Mouse (Mus musculus) adipocyte (in vitro differentiated cells): ENCODE measurements around the gene Trim12c.
"Not testable (repeated sequence)": the region's sequence is repeated elsewhere in the genome, so short reads cannot be mapped to it uniquely, and the experiment has no call there.

Experiments
- DNase-seq: peaks from one replicate; pipeline ENCODE4 v3.0.0-alpha.2; 2016; ENCODE audit warnings: low spot score

The Trim12c gene

DNA sequence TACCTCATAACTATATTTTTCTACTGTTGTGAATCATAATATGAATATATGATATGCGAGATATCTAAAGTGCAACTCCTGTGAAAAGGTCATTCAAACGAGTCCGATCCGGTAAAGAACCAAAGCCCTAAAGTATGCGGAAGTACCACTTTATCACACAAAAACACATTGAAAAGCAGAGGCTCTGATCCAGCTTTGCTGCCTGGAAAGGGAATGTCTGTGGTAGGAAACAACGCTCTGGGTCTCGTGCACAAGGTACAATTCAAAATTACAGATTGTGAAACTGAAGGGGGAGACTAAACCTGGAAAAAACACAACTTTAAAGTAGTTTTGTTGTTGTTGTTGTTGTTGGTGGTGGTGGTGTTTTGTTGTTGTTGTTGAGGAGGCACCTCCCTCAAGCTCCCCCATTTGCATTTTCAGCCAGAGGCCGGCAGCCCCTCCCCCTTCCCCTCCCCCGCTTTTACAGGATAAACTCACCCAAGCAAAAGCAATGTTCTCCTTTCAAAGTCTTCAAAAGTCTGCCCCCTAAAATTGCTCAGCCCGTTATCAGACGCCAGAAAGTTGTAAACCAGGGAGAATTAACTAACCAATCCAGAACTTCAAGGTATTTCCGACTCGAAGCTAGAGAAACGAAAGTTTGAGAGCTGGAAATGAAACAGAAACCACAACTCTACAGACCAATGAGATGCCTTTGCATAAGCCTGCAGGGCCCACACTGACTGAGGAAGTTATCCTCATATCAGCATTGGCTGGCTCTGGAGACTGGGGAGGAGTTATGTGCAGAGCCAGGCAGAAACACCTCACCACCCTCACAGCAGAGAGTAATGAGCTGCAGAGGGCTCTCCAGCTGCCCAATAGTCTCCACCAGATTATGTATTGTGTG, at the start of gene Trim12c:
Gene Trim12c (minus strand): TSS at position 646 of the 883 bp plus-strand sequence.
- peak; percentile 84 for DNase-seq

DNA sequence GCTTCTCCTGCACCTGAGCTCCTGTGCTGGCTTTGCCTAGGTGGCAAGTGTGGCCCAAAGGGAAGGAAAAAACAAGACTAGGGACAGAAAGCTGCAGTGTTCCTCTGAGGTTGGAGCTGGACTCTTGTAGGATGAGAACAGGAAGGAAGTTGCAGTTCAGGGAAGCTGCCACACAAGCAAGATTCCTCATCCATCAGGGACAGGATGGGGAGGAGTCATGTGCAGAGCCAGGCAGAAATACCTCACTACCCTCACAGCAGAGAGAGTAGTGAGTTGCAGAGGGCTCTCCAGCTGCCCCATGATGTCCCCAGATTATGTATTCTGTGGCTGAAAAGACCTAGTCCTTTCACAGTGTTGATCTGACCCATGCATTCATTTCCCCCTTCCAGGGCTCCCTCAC, 48.0 kb upstream of the Trim12c start:
- no peak for DNase-seq

GRCm38 (mm10) chr7:104400698-104401097, 47.5 kb upstream of the Trim12c start, which contains the start of gene Trim30c:
TSS of gene Trim30c (minus strand) at chr7:104400837.
- DNase-seq = no peak

DNA sequence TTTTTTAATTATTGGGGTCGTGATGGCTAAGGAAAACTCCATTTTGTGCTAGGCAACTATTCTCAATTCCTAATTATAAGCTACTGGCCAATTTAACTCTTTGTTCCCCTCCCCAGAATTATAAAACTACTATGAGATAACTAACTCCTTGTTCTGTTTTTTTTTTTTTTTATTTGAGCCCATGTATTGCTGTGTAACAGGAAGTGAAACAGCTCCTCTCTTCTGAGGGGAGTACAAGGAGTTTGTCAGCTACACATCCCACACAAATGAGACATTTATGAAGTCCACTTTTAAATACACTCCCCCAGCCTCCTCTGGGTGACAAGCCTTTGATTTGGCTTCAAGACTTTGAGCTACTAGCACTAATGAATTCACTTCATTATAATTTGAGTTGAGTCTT, 45.3 kb upstream of the Trim12c start:
- no peak for DNase-seq

- DNase-seq = peak; percentile 7
Observed at GRCm38 (mm10) chr7:104369736-104370414, 16.7 kb upstream of the Trim12c start, which contains the start of gene Trim30b. TSS of gene Trim30b (minus strand) at chr7:104369884.

DNA sequence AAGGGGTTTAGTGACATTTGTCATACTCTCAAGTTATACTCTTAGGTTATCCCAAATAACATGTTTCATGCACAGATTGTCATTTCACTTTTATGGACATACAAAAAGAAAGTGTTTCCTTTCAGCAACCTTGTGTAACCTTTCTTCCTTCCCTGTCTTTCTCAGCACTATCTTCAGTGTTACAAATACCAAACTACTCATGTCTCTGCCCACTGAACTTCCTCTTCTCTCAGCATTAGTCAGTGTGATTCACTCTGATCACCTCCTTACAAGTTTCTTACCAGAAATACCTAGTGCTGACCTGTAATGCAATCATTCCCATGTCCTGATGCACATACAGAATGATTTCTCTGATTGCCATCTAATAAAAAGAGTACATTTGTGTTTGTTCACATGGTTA, 13.2 kb upstream of the Trim12c start:
- no peak for DNase-seq

GRCm38 (mm10) chr7:104353600-104353967, 422 bp upstream of the Trim12c start:
- no peak for DNase-seq

GRCm38 (mm10) chr7:104348043-104348442, 5.1 kb downstream of the Trim12c start:
- DNase-seq = not testable (repeated sequence)

DNA sequence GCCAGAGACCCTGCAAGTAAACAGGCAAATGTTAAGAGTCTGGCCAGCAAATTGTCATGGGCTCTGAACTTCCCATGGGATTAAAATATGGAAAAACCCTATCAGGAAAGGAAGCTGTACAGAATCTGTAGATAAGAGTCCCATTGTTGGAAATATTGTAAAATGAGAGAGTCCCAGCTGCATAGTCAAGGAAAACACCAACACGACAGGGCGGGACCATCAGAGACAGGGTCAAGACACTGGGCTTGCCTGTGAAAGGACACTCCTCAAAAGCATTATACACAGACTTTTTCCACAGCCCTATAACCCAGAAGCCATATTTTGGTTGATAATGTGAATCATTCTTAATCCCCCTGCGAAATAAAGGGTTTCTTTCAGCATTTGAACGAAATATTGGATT, 12.4 kb downstream of the Trim12c start:
- not testable (repeated sequence) for DNase-seq

- not testable (repeated sequence) for DNase-seq
Observed at GRCm38 (mm10) chr7:104335547-104335946, 17.6 kb downstream of the Trim12c start.

DNA sequence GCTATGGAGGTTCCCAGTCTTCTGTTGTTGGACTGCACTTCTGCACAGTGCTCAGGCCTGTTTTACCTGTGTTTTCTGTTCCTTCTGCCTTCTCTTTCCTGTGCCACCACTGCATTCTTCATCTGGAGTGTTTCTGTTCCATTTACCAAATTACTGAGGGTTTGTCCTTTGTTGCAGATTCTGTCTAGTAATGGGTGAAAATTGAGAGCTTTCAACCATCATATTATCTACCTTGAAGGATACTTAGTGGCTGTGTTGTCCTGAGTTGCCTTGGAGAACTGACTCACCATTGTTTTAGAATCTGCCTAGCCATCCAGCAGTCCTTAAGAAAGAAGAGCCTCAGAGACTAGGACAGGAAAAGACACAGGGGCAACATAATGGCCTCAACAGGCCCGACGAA, 24.0 kb downstream of the Trim12c start, which contains the start of gene Trim34b:
Gene Trim34b (plus strand): TSS at position 301 of the 400 bp plus-strand sequence.
- not testable (repeated sequence) for DNase-seq

- DNase-seq = no peak
Observed at GRCm38 (mm10) chr7:104322028-104322427, 31.1 kb downstream of the Trim12c start.

GRCm38 (mm10) chr7:104315369-104316080, 37.6 kb downstream of the Trim12c start, which contains the start of gene Trim12a:
TSS of gene Trim12a (minus strand) at chr7:104315466.
- not testable (repeated sequence) for DNase-seq

DNA sequence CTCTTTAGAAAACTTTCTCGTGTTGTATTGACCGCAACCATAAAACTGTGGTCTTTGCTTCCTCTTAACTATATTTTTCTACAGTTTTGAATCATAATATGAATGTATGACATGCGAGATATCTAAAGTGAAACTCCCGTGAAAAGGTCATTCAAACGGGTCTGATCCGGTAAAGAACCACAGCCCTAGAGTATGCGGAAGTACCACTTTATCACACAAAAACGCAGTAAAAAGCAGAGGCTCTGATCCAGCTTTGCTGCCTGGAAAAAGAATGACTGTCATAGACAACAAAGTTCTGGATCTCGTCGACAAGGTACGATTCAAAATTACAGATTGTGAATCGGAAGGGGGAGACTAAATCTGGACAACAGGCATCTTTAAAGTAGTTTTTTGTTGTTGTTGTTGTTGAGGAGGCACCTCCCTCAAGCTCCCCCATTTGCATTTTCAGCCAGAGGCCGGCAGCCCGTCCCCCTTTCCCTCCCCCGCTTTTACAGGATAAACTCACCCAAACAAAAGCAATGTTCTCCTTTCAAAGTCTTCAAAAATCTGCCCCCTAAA, 38.3 kb downstream of the Trim12c start:
- no peak for DNase-seq

DNA sequence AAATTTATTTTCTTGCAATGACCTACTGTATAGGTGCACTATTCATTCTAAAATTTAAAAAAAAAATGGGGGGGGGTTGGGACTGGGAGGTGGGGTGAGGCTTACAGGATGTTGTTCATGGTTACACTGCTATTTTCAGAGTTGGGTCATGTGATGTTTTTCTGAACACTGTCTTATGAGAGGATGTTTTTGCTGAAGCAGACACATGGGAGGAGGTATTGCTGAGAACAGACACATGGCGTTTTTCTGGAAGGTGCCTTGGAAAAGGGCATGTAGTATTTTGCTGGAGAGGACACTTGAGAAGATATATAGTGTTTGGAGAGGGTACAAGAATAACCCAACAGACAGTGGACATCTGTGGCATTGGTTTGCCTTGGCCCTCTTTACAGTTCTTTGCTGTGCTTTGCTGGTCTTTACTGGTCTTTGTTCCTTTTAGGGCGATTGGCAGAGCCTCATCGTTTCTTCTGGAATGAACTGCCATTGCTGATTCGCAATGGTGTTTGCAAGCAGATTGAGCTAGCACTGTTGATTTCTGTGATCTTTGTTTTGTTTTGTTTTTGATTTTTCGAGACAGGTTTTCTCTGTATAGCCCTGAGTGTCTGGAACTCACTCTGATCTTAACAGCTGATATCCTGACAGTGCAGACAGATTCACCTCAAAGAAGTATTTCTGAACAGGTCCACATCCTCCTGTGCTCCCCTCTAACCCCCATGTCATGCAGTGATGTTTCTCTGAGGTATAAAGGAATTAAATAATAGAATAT, 61.3 kb downstream of the Trim12c start:
- no peak for DNase-seq

DNA sequence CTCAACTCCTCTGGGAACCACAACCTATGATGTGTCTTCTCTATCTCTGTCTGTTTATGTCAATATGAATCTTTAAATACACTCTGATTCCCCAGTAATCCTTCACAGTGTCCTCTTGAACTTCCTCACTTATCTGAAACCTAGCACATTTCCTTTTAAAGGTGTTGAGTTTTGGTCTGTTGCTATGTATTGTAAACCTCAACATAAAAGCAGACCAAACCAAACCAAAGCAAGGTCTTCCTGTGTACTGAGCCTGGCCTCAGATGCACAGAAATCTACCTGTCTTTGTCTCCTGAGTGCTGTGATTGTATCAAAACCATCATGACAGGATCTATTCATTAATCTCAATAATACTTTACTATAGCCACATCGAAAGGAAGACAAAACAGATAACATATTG, 62.5 kb downstream of the Trim12c start:
- DNase-seq = no peak
